8 mouse cellular contexts compared by ENCODE assay signal in genomic region chr15:93274679-93275583, GRCm38 (mm10). TPM values are rescaled to one million over a fixed set of nuclear protein-coding genes. Genes with fewer than 3 reads are reported as not detected.
DNase-seq lines count a peak whose midpoint lies in the region; ATAC-seq lines count a peak whose summit lies in the region.

Gene Gxylt1, minus strand, starts transcription at chr15:93275179.

- WGBS in hindbrain, embryonic 16.5 days: under 1% methylated on average over 80 of the region's 93 CpGs
- WGBS in macrophage (ENCODE audit: missing documents): under 1% methylated on average over 63 of the region's 93 CpGs

- H3K36me3 ChIP-seq in hindbrain, embryonic 16.5 days (ENCODE audit: control insufficient read depth, insufficient read depth, low read length): peaks cover 2% of the 10 kb centered on the region; the same call in 1 of the 2 replicates
- H3K36me3 ChIP-seq in macrophage (ENCODE audit: inconsistent target): no peaks in the 10 kb centered on the region

- ATAC-seq in hindbrain, embryonic 16.5 days: peak; percentile 98

- peak within 1 kb of the TSS; percentile 97 for H3K4me2 ChIP-seq in hindbrain, embryonic 16.5 days (ENCODE audit: low read length)

- H3K9me3 ChIP-seq in hindbrain, embryonic 16.5 days (ENCODE audit: control insufficient read depth, low read length): no peaks in the 10 kb centered on the region

- H3K4me3 ChIP-seq in hindbrain, embryonic 16.5 days (ENCODE audit: low read length): peak within 1 kb of the TSS; percentile 75
- H3K4me3 ChIP-seq in macrophage (ENCODE audit: inconsistent target): peak within 1 kb of the TSS; percentile 78

- H3K4me1 ChIP-seq in hindbrain, embryonic 16.5 days (ENCODE audit: control insufficient read depth, insufficient read depth, low read depth, low read length): peaks cover 17% of the 10 kb centered on the region

- H3K27me3 ChIP-seq in hindbrain, embryonic 16.5 days (replicated peaks; ENCODE audit: control insufficient read depth, insufficient read depth, low read length): no peaks in the 10 kb centered on the region

- peak; percentile 83 for DNase-seq in WW6 (ENCODE audit: low read depth, low spot score)
- peak; percentile 98 to 99 for DNase-seq in cerebellum, postnatal 4 days (ENCODE audit: low spot score in 2 of 2)
- DNase-seq in gastrocnemius, adult 18-20 months (ENCODE audit: low spot score): peak; percentile 100
- DNase-seq in left cerebral cortex, adult 18-20 months (ENCODE audit: low spot score in 2 of 2): peak; percentile 99
- peak; percentile 100 for DNase-seq in right cerebral cortex, adult 18-20 months
- DNase-seq in urinary bladder, postnatal 10 days (ENCODE audit: low spot score): peak; percentile 99

- peak within 1 kb of the TSS; percentile 91 for H3K27ac ChIP-seq in hindbrain, embryonic 16.5 days (ENCODE audit: low read depth, low read length)
- H3K27ac ChIP-seq in macrophage: peak within 1 kb of the TSS; percentile 81

- peak within 1 kb of the TSS; percentile 85 for H3K9ac ChIP-seq in hindbrain, embryonic 16.5 days (ENCODE audit: low read depth, low read length)

- H3K79me2 ChIP-seq in macrophage (ENCODE audit: inconsistent target): peaks cover 48% of the 10 kb centered on the region

RNA-seq across cellular contexts. Expression of gene Gxylt1, which starts in this region (rescaled TPM):
- total RNA-seq in gastrocnemius, adult 18-20 months (2021): 1 to 10 TPM; 5.9 to 7.2 TPM
- 4.3 and 5.7 TPM in 2 replicates for polyA plus RNA-seq in hindbrain, embryonic 16.5 days (2015; fragmentation: Nextera tagmentation; extraction: Ambion mirVana)
- 10 to 100 TPM; 11.7 to 13.4 TPM for total RNA-seq in left cerebral cortex, adult 18-20 months (2021)
- 10 to 100 TPM; 10.1 to 32.2 (median 24.0) TPM for total RNA-seq in macrophage (2018; cell fraction: chromatin; rRNA removed)
- 10 to 100 TPM; 12.7 to 27.0 (median 18.4) TPM for total RNA-seq in macrophage (2018; cell fraction: cytosol; rRNA removed)
- total RNA-seq in macrophage (2018; cell fraction: nucleus; rRNA removed): 10 to 100 TPM; 20.8 to 53.7 (median 31.5) TPM
- polyA plus RNA-seq in macrophage (2018): 15.2 to 18.2 TPM (median 17.6 TPM) in 3 replicates

Comparison
In these comparisons a context has a peak if more than half of its experiments do, and no peak if none do; other contexts are left out.
1. Peak in every context shown above with its lines: DNase-seq, ATAC-seq, H3K4me3 ChIP-seq and H3K27ac ChIP-seq.